Mouse (Mus musculus): ENCODE results near the gene Sav1. TPM values are rescaled to one million over a fixed set of nuclear protein-coding genes. Genes with fewer than 3 reads are reported as not detected.

The Sav1 gene
- total and polyA plus RNA-seq, 3 experiments: 17.8 to 96.2 (median 47.8) TPM

DNA sequence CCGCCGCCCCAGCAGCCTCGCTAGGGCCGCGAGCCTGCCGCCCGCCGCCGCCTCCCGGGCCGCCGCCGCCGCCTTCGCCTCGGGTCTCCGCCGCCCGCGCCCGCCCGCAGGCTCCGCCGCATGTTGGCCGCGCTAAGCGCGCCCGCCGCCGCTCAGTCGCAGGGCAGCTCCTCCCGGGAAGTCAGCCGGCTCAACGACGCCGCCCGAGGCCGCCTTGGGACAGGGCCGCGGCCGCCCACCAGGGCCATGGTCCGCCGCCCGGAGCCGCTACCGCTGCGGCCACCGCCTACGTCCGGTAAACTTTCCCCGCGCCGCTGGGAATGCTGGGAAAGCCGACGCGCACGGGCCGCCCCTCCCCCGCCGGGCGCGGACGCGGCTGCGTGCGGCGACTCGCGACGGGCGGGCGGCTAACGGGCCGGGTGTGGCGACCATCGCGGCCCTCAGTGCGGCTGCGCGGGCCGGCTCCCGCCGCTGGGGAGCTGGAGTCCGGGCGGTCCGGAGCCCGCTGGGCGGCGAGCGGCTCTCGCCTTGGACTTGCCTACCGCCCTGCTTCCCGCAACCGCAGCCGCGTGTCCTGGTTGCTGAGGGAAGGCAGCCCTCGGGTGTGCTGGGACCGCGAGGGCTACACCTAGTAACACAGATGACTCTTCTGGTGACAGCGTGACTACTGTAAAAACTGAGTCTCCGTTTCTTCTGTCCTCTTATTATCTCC, at the start of gene Sav1 (continued):
- TF ChIP-seq RCOR1 (IDR thresholded peaks at IDR 0.05; ENCODE audit: low read depth, low read length): no peak
- no peak for TF ChIP-seq USF1 (IDR thresholded peaks at IDR 0.05; ENCODE audit: low read depth, low read length)
- TF ChIP-seq POLR2AphosphoS5 (IDR thresholded peaks at IDR 0.05; ENCODE audit: borderline replicate concordance, low read depth, low read length): no peak
- TF ChIP-seq GATA1 (IDR thresholded peaks at IDR 0.05; ENCODE audit: low read depth, low read length): no peak

DNA sequence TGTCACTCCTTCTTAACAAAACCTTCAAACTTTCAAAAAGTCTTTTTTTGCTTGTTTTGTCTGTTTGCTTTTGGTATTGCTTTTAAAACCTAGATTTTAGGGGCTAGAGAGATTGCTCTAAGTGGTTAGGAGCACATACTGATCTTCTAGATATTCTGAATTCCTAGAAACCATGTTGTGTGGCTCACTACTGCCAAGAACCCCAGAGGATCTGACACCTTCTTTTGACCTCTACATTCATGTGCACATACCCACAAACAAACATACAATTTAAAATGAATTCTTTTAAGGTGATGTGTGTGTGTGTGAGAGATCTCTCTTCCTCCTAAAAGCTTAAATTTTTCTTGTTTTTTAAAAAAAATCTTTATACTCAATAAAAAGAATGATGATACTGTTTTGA, 39.4 kb upstream of the Sav1 start:
- Histone ChIP-seq H3K9ac (ENCODE audit: control insufficient read depth, low read depth, low read length, poor library complexity, severe bottlenecking) (no peak overlapping the region), H3K9me3 (replicated peaks; ENCODE audit: insufficient read depth, low read length) (no peaks in the 10 kb centered on the region), H3K4me3 (ENCODE audit: control insufficient read depth in 1 of 2, insufficient read depth in 1 of 2, low read depth in 2 of 2, low read length in 2 of 2) (no peak overlapping the region), H3K27ac (ENCODE audit: control insufficient read depth, low read depth, low read length) (no peak overlapping the region), H3K4me1 (ENCODE audit: control insufficient read depth in 1 of 2, insufficient read depth in 2 of 2, low read length in 2 of 2) (no peaks in the 10 kb centered on the region), H3K27me3 (ENCODE audit: control insufficient read depth in 1 of 2, insufficient read depth in 2 of 2, low read length in 2 of 2) (no peaks in the 10 kb centered on the region), H3K36me3 (ENCODE audit: control insufficient read depth in 1 of 2, insufficient read depth in 2 of 2, low read length in 2 of 2) (peaks cover 0 to 27% of the 10 kb centered on the region in 2 experiments; a peak in 2 of 4 replicates), H3K79me2 (ENCODE audit: control insufficient read depth, insufficient read depth, low read length, poor library complexity) (no peaks in the 10 kb centered on the region)
- DNase-seq (ENCODE audit: low read depth, low spot score): no peak
- no peak for TF ChIP-seq RCOR1 (IDR thresholded peaks at IDR 0.05; ENCODE audit: low read depth, low read length)
- TF ChIP-seq CHD2 (IDR thresholded peaks at IDR 0.05; ENCODE audit: low read length): no peak
- no peak for TF ChIP-seq USF2 (IDR thresholded peaks at IDR 0.05; ENCODE audit: borderline replicate concordance in 1 of 2, insufficient read depth in 1 of 2, low read depth in 1 of 2, low read length in 2 of 2)
- no peak for TF ChIP-seq MAZ (IDR thresholded peaks at IDR 0.05; ENCODE audit: low read depth, low read length)
- TF ChIP-seq EP300 (IDR thresholded peaks at IDR 0.05; ENCODE audit: low read depth in 1 of 2, low read length in 2 of 2): no peak
- no peak for TF ChIP-seq NRF1 (IDR thresholded peaks at IDR 0.05; ENCODE audit: insufficient read depth, low read depth, low read length, poor library complexity, severe bottlenecking)
- TF ChIP-seq MXI1 (IDR thresholded peaks at IDR 0.05; ENCODE audit: low read depth, low read length): no peak
- no peak for TF ChIP-seq ZC3H11A (IDR thresholded peaks at IDR 0.05; ENCODE audit: low read depth, low read length)
- no peak for TF ChIP-seq RAD21 (IDR thresholded peaks at IDR 0.05; ENCODE audit: low read depth, low read length)
- TF ChIP-seq CHD1 (IDR thresholded peaks at IDR 0.05; ENCODE audit: low read depth, low read length): no peak
- TF ChIP-seq SMC3 (IDR thresholded peaks at IDR 0.05; ENCODE audit: low read depth, low read length): no peak
- no peak for TF ChIP-seq BHLHE40 (IDR thresholded peaks at IDR 0.05; ENCODE audit: borderline replicate concordance, low read depth, low read length)
- TF ChIP-seq NELFE (IDR thresholded peaks at IDR 0.05; ENCODE audit: low read depth, low read length): no peak
- TF ChIP-seq TAL1 (IDR thresholded peaks at IDR 0.05; ENCODE audit: low read length): no peak
- no peak for TF ChIP-seq POLR2AphosphoS2 (IDR thresholded peaks at IDR 0.05; ENCODE audit: low read length)
- TF ChIP-seq ETS1 (IDR thresholded peaks at IDR 0.05; ENCODE audit: low read depth, low read length): no peak
- TF ChIP-seq E2F4 (IDR thresholded peaks at IDR 0.05; ENCODE audit: borderline replicate concordance, low read depth, low read length): no peak
- TF ChIP-seq TBP (IDR thresholded peaks at IDR 0.05; ENCODE audit: low read depth, low read length): no peak
- no peak for TF ChIP-seq HCFC1 (IDR thresholded peaks at IDR 0.05; ENCODE audit: low read depth, low read length)
- no peak for TF ChIP-seq ZKSCAN1 (IDR thresholded peaks at IDR 0.05; ENCODE audit: low read depth, low read length)
